21 mouse cellular contexts compared by ENCODE assay signal in the genomic region with DNA sequence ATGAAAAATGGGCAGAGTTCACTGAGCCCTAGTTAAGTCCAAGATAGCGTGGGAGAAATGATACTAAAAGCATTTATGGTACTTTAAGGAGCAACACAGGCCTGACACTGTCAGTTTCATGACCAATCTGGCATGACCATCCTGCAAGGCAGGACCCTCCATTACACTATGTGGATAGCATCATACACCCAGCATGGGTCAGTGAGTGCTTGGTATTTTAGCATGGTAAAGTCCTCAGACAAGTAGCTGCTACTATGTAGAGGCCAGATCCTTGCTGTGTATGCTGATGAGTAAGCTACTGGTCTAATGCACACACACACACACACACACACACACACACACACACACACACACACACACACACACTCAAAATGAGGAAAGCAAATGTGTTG.
"Had no signal": no experiment of that assay in that cellular context is flagged by ENCODE, and none has a peak within 500 bp of the region (broad histone marks: within the 10 kb centered on the region; RNA-seq: fewer than 3 reads in every experiment).

No protein-coding gene starts in this region.

- H3K4me1 ChIP-seq: megakaryocyte, embryonic 14.5 days; midbrain, embryonic 10.5 days; midbrain, embryonic 12.5 days; neural tube, embryonic 13.5 days; neural tube, embryonic 15.5 days had no signal

- H3K27ac ChIP-seq: macrophage; midbrain, embryonic 10.5 days; midbrain, embryonic 12.5 days; neural tube, embryonic 13.5 days; neural tube, embryonic 15.5 days had no signal

- H3K9ac ChIP-seq: lung, embryonic 14.5 days; midbrain, embryonic 12.5 days; neural tube, embryonic 13.5 days; neural tube, embryonic 15.5 days had no signal

- H3K27me3 ChIP-seq: megakaryocyte, embryonic 14.5 days; midbrain, embryonic 12.5 days; neural tube, embryonic 13.5 days; neural tube, embryonic 15.5 days had no signal

- H3K4me3 ChIP-seq: megakaryocyte, embryonic 14.5 days; midbrain, embryonic 10.5 days; midbrain, embryonic 12.5 days; myocyte; neural tube, embryonic 13.5 days; neural tube, embryonic 15.5 days had no signal

- H3K36me3 ChIP-seq: midbrain, embryonic 10.5 days; midbrain, embryonic 12.5 days; neural tube, embryonic 13.5 days; neural tube, embryonic 15.5 days had no signal

- ATAC-seq: midbrain, embryonic 16.5 days had no signal

- H3K4me2 ChIP-seq: lung, embryonic 14.5 days; midbrain, embryonic 12.5 days; neural tube, embryonic 13.5 days; neural tube, embryonic 15.5 days had no signal

- H3K9me3 ChIP-seq: midbrain, embryonic 10.5 days; midbrain, embryonic 12.5 days; neural tube, embryonic 13.5 days; neural tube, embryonic 15.5 days had no signal

- DNase-seq: lung, adult 18-20 months; lung, embryonic 14.5 days; lung, postnatal 10 days; lung, postnatal 36 days; midbrain, embryonic 14.5 days; retina, postnatal 1 day; right cerebral cortex, adult 18-20 months; right cerebral cortex, postnatal 25 days; right cerebral cortex, postnatal 4 days; spleen, adult 18-20 months; thymus, adult 18-20 months; thymus, postnatal 14 days; thymus, postnatal 36 days had no signal
